Mouse (Mus musculus) lung, adult 2 months (tissue): ENCODE data around the gene Gimap4.

Experiments
- CTCF ChIP-seq: fragments of 200-500 bp; IDR thresholded peaks from 2 replicates; pipeline ENCODE4 v1.5.1; 2011; ENCODE audit warnings: mild to moderate bottlenecking, low read length, control low read depth; ENCODE audit not compliant: insufficient read depth
- POLR2A ChIP-seq: fragments of 200-500 bp; IDR thresholded peaks from 2 replicates; pipeline ENCODE4 v1.6.1; 2011; ENCODE audit warnings: low read depth, mild to moderate bottlenecking, control low read depth, low read length, borderline replicate concordance; ENCODE audit errors: extremely low read depth

DNA sequence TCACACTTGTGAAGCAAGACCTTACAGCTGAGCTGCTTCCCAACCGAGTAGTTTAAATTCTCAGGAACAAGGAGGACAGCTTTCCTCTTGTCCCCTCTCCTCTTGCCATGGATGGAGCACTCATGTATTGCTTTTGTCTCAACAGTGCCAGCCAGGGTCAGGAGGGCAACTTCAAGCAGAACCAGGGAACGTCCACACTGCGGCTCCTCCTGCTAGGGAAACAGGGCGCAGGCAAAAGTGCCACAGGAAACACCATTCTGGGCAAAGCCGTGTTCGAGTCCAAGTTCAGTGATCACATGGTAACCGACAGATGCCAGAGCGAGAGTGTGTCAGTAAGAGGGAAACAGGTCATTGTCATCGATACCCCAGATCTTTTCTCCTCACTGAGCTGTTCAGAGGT, 34.3 kb upstream of the Gimap4 start:
- no peak for TF ChIP-seq CTCF
- no peak for TF ChIP-seq POLR2A
